In genomic region chr16:72791181-72791705, GRCm38 (mm10) we compare ENCODE assay signal across 26 mouse cellular contexts.
A peak's percentile ranks its signal among the peaks of the same experiment; 100 is the strongest.
DNase-seq lines count a peak whose midpoint lies in the region; ATAC-seq and TF ChIP-seq lines count a peak whose summit lies in the region.
"Had no signal": no experiment of that assay in that cellular context is flagged by ENCODE, and none has a peak within 500 bp of the region (broad histone marks: within the 10 kb centered on the region; RNA-seq: fewer than 3 reads in every experiment).

No protein-coding gene starts in this region.

- H3K4me3 ChIP-seq in kidney, postnatal 0 days (replicated peaks; ENCODE audit: low read depth, low read length), result no peak overlapping the region
- no peak overlapping the region for H3K4me3 ChIP-seq in lung, embryonic 15.5 days
- no peak overlapping the region for H3K4me3 ChIP-seq in stomach, embryonic 14.5 days (ENCODE audit: low read depth, low read length)
- H3K4me3 ChIP-seq in stomach, postnatal 0 days (ENCODE audit: low read depth, low read length), result no peak overlapping the region
- H3K4me3 ChIP-seq: embryonic facial prominence, embryonic 12.5 days; erythroblast, embryonic 14.5 days; forebrain, embryonic 12.5 days; forebrain, embryonic 15.5 days; heart, embryonic 13.5 days had no signal

- H3K27ac ChIP-seq in kidney, postnatal 0 days, result no peak overlapping the region
- H3K27ac ChIP-seq in lung, embryonic 15.5 days, result peak overlapping the region; percentile 33; the same call in 1 of the 2 replicates
- no peak overlapping the region for H3K27ac ChIP-seq in stomach, embryonic 14.5 days (ENCODE audit: low read length)
- no peak overlapping the region for H3K27ac ChIP-seq in stomach, postnatal 0 days (replicated peaks)
- H3K27ac ChIP-seq: embryonic facial prominence, embryonic 12.5 days; forebrain, embryonic 12.5 days; forebrain, embryonic 15.5 days; heart, embryonic 13.5 days; hindbrain, embryonic 14.5 days; hindbrain, postnatal 0 days had no signal

- DNase-seq in kidney, postnatal 0 days (ENCODE audit: low spot score), result peak; percentile 44
- DNase-seq in kidney, postnatal 36 days, result no peak
- DNase-seq in lung, postnatal 25 days (ENCODE audit: low spot score), result no peak
- no peak for DNase-seq in stomach, postnatal 0 days (ENCODE audit: low spot score)
- DNase-seq: adrenal gland, postnatal 10 days; adrenal gland, postnatal 36 days; B cell, adult 2 months; cerebellum, adult 18-20 months; cerebellum, adult 9-10 months; cerebellum, postnatal 14 days; gastrocnemius, postnatal 25 days; heart, adult 18-20 months; heart, postnatal 14 days; heart, postnatal 4 days had no signal

- no peak for ATAC-seq in kidney, postnatal 0 days (replicated peaks; ENCODE audit: low FRiP score, low read depth)
- peak; percentile 89 for ATAC-seq in lung, embryonic 15.5 days (ENCODE audit: borderline replicate concordance, extremely low read depth, low FRiP score, low TSS enrichment)
- peak; percentile 23; the same call in 1 of the 2 replicates for ATAC-seq in stomach, embryonic 14.5 days (ENCODE audit: insufficient number of reproducible peaks, insufficient read depth, low FRiP score, low read depth)
- no peak for ATAC-seq in stomach, postnatal 0 days (ENCODE audit: low FRiP score, low TSS enrichment)
- ATAC-seq: forebrain, embryonic 15.5 days; hindbrain, postnatal 0 days; Patski had no signal

- H3K9ac ChIP-seq in kidney, postnatal 0 days (ENCODE audit: low read depth, low read length), result no peak overlapping the region
- no peak overlapping the region for H3K9ac ChIP-seq in lung, embryonic 15.5 days
- H3K9ac ChIP-seq in stomach, embryonic 14.5 days (replicated peaks; ENCODE audit: low read depth, low read length), result no peak overlapping the region
- H3K9ac ChIP-seq in stomach, postnatal 0 days (ENCODE audit: low read length), result no peak overlapping the region
- H3K9ac ChIP-seq: embryonic facial prominence, embryonic 12.5 days; forebrain, embryonic 12.5 days; forebrain, embryonic 15.5 days; heart, embryonic 13.5 days; hindbrain, embryonic 14.5 days had no signal

- H3K4me1 ChIP-seq in kidney, postnatal 0 days (replicated peaks; ENCODE audit: insufficient read depth, low read length), result no peaks in the 10 kb centered on the region
- peaks cover 11% of the 10 kb centered on the region; the same call in 1 of the 2 replicates for H3K4me1 ChIP-seq in lung, embryonic 15.5 days
- peaks cover 13% of the 10 kb centered on the region; the same call in 1 of the 2 replicates for H3K4me1 ChIP-seq in stomach, embryonic 14.5 days (ENCODE audit: control insufficient read depth, insufficient read depth, low read length)
- H3K4me1 ChIP-seq in stomach, postnatal 0 days (replicated peaks; ENCODE audit: control insufficient read depth, insufficient read depth), result no peaks in the 10 kb centered on the region

- TF ChIP-seq CTCF in kidney, postnatal 0 days (IDR thresholded peaks at IDR 0.05; ENCODE audit: low read depth), result no peak
- no peak for TF ChIP-seq CTCF in stomach, postnatal 0 days (IDR thresholded peaks at IDR 0.05; ENCODE audit: low read depth)

- H3K36me3 ChIP-seq in kidney, postnatal 0 days (ENCODE audit: insufficient read depth, low read length), result no peaks in the 10 kb centered on the region
- no peaks in the 10 kb centered on the region for H3K36me3 ChIP-seq in lung, embryonic 15.5 days
- no peaks in the 10 kb centered on the region for H3K36me3 ChIP-seq in stomach, embryonic 14.5 days (ENCODE audit: control insufficient read depth, insufficient read depth, low read length)
- H3K36me3 ChIP-seq in stomach, postnatal 0 days (ENCODE audit: control insufficient read depth, insufficient read depth, low read length), result no peaks in the 10 kb centered on the region
- H3K36me3 ChIP-seq: embryonic facial prominence, embryonic 12.5 days; forebrain, embryonic 12.5 days; forebrain, embryonic 15.5 days; G1E; heart, embryonic 13.5 days had no signal

- no peak for TF ChIP-seq EP300 in stomach, postnatal 0 days (optimal IDR thresholded peaks at IDR 0.05)

- WGBS in kidney, postnatal 0 days, result 88% methylated on average over 9 of the region's 9 CpGs
- WGBS in lung, embryonic 15.5 days, result 40% methylated on average over 9 of the region's 9 CpGs
- WGBS in stomach, embryonic 14.5 days, result 58% methylated on average over 9 of the region's 9 CpGs
- WGBS in stomach, postnatal 0 days, result 48% methylated on average over 9 of the region's 9 CpGs

- no peaks in the 10 kb centered on the region for H3K9me3 ChIP-seq in kidney, postnatal 0 days (replicated peaks; ENCODE audit: low read length)
- no peaks in the 10 kb centered on the region for H3K9me3 ChIP-seq in lung, embryonic 15.5 days
- H3K9me3 ChIP-seq in stomach, embryonic 14.5 days (ENCODE audit: control insufficient read depth, low read depth, low read length), result no peaks in the 10 kb centered on the region
- no peaks in the 10 kb centered on the region for H3K9me3 ChIP-seq in stomach, postnatal 0 days (ENCODE audit: control insufficient read depth, low read length)
- H3K9me3 ChIP-seq: embryonic facial prominence, embryonic 12.5 days; forebrain, embryonic 12.5 days; forebrain, embryonic 15.5 days; heart, embryonic 13.5 days had no signal

- H3K4me2 ChIP-seq in kidney, postnatal 0 days (ENCODE audit: low read length), result no peak overlapping the region
- no peak overlapping the region for H3K4me2 ChIP-seq in lung, embryonic 15.5 days
- H3K4me2 ChIP-seq in stomach, embryonic 14.5 days (replicated peaks; ENCODE audit: low read depth, low read length), result no peak overlapping the region
- no peak overlapping the region for H3K4me2 ChIP-seq in stomach, postnatal 0 days (replicated peaks; ENCODE audit: low read depth)
- H3K4me2 ChIP-seq: embryonic facial prominence, embryonic 12.5 days; forebrain, embryonic 12.5 days; forebrain, embryonic 15.5 days; heart, embryonic 13.5 days; hindbrain, embryonic 14.5 days had no signal

- H3K27me3 ChIP-seq in kidney, postnatal 0 days (ENCODE audit: insufficient read depth, low read length), result no peaks in the 10 kb centered on the region
- no peaks in the 10 kb centered on the region for H3K27me3 ChIP-seq in lung, embryonic 15.5 days
- H3K27me3 ChIP-seq in stomach, embryonic 14.5 days (ENCODE audit: control insufficient read depth, insufficient read depth, low read length), result no peaks in the 10 kb centered on the region
- no peaks in the 10 kb centered on the region for H3K27me3 ChIP-seq in stomach, postnatal 0 days (ENCODE audit: control insufficient read depth, insufficient read depth, low read length)
- H3K27me3 ChIP-seq: CH12.LX; embryonic facial prominence, embryonic 12.5 days; forebrain, embryonic 12.5 days; forebrain, embryonic 15.5 days; heart, embryonic 13.5 days; Patski had no signal

Comparison
In these comparisons a context has a peak if more than half of its experiments do, and no peak if none do; other contexts are left out.
1. ATAC-seq: peak in lung, embryonic 15.5 days (single experiment) and stomach, embryonic 14.5 days (single experiment); none in kidney, postnatal 0 days (single experiment) and stomach, postnatal 0 days (single experiment).